Mouse (Mus musculus): ENCODE data around the gene Ube2l3.
A peak's percentile ranks its signal among the peaks of the same experiment; 100 is the strongest.
"Not testable (repeated sequence)": the region's sequence is repeated elsewhere in the genome, so short reads cannot be mapped to it uniquely, and the experiment has no call there.

Gene Ube2l3

DNA sequence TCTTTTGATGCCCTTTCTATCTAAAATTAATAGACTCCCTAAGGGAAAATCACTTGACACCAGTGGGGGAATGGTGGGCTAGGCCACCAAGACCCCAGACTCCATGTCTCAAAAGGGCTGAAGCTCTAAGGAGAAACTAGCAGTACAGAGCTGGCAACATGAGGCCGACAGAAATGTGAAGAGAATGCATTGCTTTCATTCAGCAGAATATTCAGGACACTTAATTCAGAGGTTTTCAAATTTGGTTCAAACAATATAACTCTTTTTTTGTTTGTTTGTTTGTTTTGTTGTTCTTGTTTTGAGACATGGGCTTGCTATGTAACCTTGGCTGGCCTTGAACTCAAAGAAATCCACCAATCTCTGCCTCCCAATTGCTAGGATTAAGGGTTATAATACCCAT, at the start of gene Ube2l3:
Gene Ube2l3 (minus strand): TSS at position 101 of the 400 bp plus-strand sequence.
- ATAC-seq (ENCODE audit: insufficient number of reproducible peaks, low FRiP score, low TSS enrichment): no peak

DNA sequence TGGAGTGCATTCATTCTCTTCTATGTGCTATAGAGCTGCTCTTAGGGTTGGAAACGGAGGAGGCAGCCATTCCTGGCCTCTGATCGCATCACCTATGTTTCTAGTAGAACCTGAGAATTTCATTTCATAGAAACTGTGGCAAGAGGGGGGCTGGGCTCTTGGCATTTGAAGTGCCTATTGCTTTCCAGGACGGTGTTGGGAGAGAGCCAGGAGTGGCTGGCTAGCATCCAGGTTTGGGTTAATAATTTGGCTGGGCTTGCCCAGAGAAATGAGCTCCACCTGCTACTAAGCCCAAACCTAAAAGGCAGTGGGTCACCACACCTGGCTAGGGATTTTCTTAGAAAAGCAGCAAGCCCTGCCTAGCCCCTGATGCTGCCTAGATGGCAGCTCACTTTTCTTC, 49.1 kb upstream of the Ube2l3 start:
- ATAC-seq (ENCODE audit: insufficient number of reproducible peaks, low FRiP score, low TSS enrichment): no peak; the same call in 1 of the 2 replicates

DNA sequence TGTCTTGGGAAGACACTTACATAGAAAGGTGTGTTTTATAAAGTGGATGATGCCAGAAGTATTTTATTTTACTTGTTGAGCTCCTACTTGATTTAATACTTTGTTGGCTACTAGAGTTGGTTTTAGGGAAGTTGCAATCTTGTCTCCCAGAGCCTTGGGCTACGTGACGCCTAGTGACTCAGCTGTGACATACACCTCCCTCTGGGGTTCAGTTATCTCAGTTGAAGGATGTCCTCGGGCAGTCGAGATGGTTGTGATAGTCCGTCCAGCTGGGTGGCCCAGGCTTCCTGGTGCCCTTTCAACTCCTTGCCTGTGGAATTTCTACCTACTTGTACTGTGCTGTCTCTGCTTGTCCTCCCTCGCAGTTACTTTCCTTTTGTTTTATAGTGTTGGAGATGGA, 46.7 kb upstream of the Ube2l3 start:
- ATAC-seq (ENCODE audit: insufficient number of reproducible peaks, low FRiP score, low TSS enrichment): no peak

DNA sequence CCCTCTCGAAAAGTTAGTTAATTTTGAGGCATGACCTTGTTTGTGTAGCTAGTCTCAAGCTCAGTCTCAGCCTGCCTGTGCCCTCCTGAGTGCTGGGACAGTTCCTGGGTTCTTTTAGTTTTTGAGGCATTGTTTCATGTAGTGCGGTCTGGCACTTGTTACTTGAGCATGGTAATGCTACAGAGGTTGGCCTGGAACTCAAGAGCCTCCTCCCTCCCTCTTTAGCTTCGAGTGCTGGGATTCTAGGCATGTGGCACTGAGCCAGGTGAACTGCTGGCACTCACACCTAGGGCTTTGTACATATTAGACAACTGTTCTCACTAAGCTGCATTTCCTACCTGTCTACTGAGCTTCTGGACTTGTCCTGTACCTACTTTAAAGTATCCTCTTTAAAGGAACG, 45.3 kb upstream of the Ube2l3 start:
- no peak for ATAC-seq (ENCODE audit: insufficient number of reproducible peaks, low FRiP score, low TSS enrichment)

DNA sequence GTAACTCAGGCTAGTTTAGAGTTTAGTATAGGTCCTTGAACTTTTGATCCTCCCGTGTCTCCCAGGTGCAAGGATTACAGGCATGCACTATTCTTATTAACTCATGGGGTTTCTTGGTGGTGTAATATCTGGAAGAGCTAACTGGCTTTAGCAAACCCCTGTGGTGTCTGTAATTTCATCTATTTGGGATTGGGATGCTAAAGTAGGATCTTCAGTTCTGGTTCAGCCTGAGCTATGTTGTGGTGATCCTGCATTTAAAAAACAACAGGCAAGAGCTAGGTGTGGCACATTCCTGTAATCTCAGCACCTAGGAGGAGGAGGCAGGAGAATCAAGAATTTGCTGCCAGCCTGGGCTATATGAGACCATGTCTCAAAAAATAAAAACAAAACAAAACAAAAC, 42.5 kb upstream of the Ube2l3 start:
- ATAC-seq (ENCODE audit: insufficient number of reproducible peaks, low FRiP score, low TSS enrichment): no peak

DNA sequence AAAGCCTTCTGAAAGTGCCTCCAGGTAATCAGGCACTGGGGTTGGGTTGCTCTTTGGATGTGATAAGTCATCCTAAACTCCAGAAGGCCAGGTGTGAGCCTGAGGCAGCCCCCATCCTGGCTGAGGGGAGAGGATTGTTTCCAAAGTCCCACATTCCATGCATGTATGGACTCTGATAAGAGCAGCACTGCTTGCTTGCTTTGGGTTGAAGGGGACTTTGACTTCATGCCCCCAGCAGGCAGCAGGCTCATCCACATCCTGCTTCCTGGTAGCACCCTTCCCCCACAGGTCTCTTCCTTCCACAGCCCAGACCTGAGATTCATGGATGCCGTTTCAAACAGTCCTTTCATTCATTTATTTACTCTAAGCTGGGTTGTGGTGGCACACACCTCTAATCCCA, 41.3 kb upstream of the Ube2l3 start:
- ATAC-seq (ENCODE audit: insufficient number of reproducible peaks, low FRiP score, low TSS enrichment): no peak

DNA sequence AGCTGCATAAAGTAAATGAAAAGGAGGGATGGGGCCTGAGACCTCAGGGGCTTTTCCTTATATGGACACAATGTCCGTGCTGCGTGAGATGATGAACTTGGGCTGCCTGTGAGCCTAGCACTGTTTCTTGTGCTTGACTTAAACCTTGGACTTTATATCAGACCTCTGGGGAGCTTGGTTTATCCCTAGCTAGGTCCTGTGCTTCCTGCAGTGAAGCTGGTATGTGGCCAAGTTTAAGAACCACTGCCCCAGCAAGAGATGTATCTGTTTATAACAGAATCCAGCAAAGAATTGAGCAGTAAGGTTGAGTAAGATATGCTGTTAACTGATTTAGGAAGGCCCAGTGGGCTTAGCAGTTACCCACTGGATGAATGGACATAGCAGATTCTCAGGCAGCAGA, 37.0 kb upstream of the Ube2l3 start:
- ATAC-seq (ENCODE audit: insufficient number of reproducible peaks, low FRiP score, low TSS enrichment): no peak

DNA sequence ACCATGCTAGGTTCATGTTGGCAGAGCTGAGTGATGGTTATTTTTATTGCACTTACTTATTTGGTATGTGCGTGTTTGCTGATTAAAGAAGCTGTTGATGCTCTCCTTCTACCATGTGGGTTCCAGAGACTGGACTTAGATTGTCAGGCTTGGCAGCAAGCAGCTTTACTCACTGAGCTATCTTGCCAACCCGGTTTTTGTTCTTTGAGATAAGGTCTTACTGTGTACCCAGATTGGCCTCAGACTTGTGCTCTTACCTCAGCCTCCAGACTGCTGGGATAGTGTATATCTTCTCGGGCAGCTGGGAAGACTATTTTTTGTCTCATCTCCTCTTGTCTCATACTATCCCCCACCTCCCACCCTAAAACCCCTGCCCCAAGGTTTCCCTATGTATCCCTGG, 35.2 kb upstream of the Ube2l3 start:
- ATAC-seq (ENCODE audit: insufficient number of reproducible peaks, low FRiP score, low TSS enrichment): no peak

DNA sequence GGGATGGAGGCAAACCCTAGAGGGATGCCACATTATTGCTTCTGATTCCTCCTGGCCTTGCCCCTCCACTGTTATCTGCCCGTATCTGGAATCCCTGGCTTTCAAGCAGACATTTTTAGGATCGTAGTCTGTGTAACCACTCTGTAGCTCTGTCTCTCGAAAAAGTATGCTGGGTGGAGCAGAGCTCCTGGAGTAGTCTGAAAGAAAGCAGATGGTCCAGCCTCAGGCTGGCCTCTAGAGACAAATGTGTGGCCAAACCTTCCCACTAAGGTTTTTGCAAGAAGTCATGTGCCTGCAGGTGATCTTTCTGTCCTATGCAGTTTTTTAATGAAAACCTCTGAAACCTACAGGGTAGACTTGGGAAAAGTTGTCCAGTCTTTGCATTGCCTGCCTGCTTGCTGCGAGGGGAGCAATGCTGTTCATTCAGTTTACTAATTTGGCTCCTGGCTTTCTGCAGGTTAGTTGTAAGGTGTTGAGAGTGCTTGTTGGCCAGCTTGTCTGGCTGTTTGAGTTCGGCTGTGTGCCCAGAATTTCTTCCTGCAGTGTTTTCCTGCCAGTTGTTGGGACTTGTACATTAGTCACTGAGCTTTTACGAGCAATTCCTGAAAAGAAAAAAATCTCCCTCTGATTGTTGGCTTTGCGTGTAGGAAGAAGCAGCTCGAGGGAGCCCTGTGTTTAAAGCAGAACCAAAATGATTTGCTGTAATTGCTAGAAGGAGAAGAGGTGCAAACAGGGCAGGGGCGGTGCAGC, 32.6 kb upstream of the Ube2l3 start:
- ATAC-seq (ENCODE audit: insufficient number of reproducible peaks, low FRiP score, low TSS enrichment): no peak

DNA sequence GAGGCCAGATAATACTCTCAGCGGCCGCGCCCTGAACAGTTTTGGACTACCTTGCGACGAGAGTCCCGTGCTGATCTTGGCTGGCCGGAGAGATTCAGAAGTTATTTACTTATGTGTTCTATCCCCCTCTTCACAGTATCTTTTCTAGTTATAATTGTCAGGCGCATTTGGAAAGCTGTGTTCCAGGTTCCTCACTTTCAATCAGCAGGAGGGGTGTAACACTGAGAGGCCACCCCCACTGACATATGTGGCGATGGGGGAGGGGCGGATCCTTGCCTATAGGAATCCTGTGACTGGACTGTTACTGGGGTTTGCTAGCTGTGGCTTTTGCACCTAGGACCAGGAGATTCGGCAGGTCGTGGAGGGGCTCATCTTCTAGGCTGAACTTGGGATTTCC, 32.0 kb upstream of the Ube2l3 start:
- ATAC-seq (ENCODE audit: insufficient number of reproducible peaks, low FRiP score, low TSS enrichment): no peak

DNA sequence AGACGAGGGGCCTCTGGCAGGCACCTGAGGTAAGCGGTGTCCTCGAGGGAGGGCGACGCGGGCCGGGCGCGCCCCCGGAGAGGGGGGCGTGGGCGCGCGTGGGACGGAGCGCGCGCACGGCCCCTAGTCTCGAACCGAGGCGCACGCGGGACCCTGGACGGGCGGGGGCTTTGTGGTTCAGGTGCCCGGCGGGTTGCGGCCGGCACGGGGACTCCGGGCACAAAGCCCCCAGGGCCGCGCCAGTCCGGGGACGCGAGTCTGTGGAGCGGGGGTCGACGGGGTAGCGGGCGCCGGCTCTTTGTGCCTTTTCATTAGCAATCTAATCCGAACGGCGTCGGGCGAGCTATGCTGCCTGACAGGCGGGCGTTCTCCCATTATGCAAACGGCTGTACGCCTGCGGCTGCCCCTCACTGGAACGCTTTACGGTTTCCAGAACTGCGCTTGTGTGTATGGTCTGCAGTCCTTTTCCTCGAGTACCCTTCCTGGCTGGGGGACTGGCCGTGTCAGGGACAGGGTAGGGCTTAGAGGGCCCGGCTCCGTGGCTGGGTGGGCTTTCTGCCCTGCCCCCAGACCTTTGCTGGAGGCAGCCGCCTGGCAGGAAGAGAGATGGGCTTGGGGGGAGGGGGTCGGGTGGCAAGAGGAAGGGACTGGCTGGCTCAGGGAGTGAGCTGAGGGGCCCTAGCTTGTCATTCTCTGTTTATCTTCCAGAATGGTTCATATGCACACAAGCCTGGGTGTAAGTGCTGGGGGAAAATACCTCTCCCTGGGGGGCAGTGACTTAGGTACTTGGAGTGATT, 31.5 kb upstream of the Ube2l3 start:
- ATAC-seq (ENCODE audit: insufficient number of reproducible peaks, low FRiP score, low TSS enrichment): peak; percentile 24; the same call in 1 of the 2 replicates

DNA sequence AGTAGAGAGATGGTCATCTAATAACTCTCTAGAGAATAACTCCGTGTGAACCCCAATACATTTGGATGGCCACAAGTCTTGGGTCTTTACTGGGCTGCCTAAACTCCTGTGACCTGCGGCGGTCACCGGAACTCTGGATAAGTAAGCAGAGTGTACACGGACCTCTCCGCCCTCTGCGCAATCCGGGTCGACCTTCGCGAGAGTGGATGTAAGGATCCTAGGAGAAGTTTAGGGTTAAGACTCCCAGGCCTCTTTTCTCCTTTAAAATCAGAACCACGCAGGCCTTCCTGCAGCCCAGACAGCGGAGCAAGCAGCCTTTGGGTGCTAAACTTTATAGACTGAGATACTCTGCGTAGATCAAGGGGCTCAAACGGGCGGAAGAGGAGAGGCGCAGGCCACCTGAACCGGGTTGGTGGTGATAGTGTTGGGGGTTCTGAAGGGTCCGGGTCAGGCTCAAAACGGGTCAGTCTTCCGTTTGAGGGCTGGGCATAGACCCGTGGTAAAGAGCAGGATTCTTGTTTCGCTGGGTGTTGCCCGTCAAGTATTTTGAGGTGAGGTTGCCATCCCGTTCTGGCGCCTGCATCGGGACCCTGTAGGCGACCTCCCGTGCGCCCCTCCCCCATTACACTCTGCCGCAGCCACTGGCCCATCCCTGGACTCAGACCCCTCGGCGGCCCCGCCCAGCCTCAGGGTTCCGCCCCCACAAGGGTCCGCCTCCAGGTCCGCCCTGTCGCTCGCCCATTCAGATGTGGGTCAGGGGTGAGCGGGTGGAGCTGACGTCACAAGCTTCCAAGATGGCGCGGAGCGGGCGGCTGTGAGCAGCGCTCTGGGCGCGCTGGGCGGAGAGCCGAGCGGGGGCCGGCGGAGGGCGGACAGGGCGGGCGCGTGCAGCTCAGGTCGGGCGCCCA, 30.6 kb upstream of the Ube2l3 start, which contains the start of gene Hic2:
Gene Hic2 (plus strand): TSS at position 779 of the 908 bp plus-strand sequence.
- ATAC-seq (ENCODE audit: insufficient number of reproducible peaks, low FRiP score, low TSS enrichment): peak; percentile 97

DNA sequence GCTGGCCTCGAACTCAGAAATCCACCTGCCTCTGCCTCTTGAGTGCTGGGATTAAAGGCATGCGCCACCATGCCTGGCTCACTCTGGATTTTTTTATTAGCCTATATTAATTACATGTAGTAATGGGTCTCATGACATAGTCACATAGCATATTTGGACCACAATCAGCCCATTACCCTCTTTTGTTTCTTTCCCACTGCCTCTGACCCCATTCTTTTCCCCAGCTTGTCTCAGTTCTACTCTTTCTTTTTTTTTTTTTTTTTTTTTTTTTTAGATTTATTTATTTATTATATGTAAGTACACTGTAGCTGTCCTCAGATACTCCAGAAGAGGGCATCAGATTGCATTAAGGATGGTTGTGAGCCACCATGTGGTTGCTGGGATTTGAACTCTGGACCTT, 29.1 kb upstream of the Ube2l3 start:
- ATAC-seq (ENCODE audit: insufficient number of reproducible peaks, low FRiP score, low TSS enrichment): not testable (repeated sequence)

DNA sequence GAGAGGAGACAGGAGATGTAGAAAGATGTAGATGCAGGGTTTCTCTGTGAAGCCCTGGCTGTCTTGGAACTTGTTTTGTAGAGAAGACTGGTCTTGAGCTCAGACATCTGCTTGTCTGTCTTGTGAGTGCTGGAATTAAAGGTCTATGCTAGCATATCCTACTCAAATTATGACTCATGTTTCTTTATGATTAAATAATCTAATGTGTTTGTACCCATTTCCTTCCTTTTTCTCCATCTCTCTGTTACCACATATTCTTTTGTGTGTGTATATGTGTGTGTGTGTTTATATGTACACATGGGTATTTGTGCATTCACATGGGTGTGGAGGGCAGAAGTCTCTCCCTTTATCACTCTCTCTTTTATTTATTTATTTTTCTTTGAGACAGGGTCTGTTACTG, 24.0 kb upstream of the Ube2l3 start:
- ATAC-seq (ENCODE audit: insufficient number of reproducible peaks, low FRiP score, low TSS enrichment): no peak

DNA sequence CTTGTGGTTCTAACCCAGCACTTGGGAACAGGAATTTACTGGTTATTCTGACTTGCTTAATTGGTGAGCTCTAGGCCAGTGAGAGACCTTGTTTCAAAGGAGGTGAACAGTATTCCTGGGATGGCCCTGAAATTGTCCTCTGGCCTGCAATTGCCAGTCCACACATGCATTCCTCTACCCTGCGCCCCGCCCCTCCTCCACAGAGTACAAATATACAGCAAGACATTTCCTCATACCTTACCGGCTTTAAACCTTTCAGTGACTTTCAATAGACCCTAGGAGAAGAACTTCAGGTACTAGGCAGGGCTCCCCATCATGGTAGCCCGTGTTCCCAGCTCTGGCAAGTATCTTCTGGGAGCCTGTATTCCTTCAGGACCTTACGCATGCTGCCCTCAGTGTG, 23.1 kb upstream of the Ube2l3 start:
- no peak for ATAC-seq (ENCODE audit: insufficient number of reproducible peaks, low FRiP score, low TSS enrichment)

DNA sequence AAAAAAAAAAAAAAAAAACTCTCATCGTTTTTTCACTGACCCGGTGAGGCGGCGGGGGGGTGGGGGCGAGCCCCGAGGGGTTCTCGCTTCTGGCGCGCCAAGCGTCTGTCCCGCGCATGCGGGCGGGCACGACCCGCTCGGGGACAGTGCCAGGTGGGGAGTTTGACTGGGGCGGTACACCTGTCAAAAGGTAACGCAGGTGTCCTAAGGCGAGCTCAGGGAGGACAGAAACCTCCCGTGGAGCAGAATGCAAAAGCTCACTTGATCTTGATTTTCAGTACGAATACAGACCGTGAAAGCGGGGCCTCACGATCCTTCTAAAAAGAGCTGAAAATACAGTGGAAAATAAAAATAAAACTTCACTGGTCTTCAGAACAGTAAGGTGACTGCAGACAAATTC, 19.7 kb upstream of the Ube2l3 start:
- peak; percentile 97 for ATAC-seq (ENCODE audit: insufficient number of reproducible peaks, low FRiP score, low TSS enrichment)

DNA sequence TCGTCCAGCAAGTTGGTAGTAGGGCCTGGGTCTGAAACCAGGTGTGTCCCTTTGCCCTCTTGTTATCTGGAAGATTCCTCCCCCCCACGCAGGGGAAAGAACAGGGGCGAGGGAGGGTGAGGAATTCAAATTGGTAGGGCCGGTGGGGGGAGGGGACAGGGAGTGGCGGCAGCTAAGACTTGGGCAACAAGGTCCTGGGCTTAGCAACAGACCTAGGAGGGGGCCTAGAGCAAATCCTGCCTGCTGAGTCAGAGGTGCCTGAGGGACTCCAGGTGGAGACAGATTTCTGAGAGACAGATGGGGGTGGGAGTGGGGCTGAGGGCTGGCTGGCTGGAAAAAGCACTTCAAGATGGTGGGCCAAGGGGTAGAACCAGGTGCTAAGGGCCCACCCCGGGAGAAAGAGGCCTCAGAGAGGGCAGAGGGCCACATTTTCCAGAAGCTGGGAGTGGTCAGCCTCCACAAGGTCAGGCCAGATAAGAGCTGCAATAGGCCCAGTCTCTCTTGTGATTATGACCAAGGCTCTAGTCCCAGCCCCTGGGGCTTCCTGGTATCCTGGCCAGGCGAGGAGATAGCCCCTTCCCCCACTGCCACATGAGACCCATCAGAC, 17.8 kb upstream of the Ube2l3 start:
- no peak for ATAC-seq (ENCODE audit: insufficient number of reproducible peaks, low FRiP score, low TSS enrichment)

DNA sequence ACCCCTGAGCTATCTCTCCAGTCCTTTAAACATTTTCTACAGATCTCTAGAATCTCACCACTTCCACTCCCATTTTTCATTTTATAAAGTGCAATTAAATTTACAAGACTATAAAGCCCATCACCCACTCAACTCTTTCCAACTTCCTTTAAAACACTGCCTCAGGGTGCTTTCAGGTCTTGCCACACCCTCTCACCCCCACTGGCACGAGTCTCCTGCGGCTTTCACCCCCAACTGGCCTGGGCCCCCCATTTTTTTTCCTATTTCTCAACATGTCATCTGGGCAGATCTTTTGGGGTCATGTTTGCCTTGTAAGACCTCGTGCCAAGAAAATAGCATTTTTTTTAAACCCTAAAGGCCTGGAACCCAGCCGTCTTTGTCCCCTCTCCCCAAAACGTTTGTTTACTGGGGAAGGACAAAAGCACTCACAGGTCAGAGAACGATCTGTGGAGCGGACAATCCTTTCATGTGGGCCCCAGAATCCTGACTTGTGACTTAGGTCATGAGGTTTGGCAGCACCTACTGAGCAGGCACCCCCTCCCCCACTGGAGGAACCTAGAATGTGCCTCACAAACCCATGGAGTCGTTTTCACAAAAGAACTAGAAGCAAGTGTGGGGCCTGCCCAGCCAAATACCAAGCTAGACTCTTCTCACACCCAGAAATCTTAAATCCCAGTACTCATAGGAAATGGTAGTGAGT, 14.6 kb upstream of the Ube2l3 start:
- ATAC-seq (ENCODE audit: insufficient number of reproducible peaks, low FRiP score, low TSS enrichment): no peak

DNA sequence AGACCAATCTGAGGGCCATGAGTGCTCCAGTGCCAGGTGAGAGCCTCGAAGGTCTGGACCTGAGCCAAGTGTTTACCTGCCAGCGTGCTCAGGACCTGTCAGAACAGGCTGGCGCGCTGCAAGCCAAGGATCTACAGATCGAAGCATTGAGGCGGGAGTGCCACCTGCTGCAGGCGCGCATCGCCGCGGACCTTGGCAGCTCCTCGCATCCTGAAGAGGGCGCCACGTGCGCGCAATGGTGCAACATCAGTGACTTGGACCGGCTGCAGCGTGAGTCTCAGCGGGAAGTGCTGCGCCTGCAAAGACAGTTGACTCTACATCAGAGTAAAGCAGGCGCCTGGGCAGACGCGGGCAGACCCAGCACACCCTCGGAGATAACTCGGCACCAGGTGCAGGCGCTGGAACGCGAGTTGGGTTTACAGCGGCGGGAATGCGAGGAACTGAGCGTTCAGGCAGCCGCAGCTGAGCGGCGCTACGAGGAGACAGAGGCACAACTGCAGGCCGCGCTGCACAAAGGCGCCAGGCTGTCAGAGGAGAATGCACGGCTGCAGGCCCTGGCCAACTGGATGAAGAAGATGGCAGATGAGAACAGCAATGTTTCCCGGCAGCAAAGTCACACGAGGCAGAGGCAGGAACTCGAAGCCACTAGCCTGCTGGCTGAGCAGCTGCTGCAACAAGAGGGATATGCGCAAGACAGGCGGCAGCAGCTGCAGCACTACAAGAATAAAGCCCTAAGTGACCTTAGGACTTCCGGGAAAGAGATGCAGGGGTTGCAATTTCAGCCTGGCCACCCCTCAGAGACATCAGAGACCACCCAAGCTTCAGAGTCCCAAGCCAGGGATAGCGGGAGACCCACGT, 7.8 kb upstream of the Ube2l3 start:
- ATAC-seq (ENCODE audit: insufficient number of reproducible peaks, low FRiP score, low TSS enrichment): peak; percentile 62; the same call in 1 of the 2 replicates
